Mouse (Mus musculus) adrenal gland, postnatal 10 days (tissue): ENCODE results near the gene Stra6. TPM values are rescaled to one million over a fixed set of nuclear protein-coding genes. Genes with fewer than 3 reads are reported as not detected.

Experiments used
- total RNA-seq, 2 experiments: library from RNA; stranded (reverse); gene quantifications; 2 replicates each; pipeline ENCODE4 v1.2.3; 2021

Gene Stra6
- total RNA-seq, 2 experiments from 2014 or later, result 1.1 to 1.3 TPM

Other genes with a start within 250 kb of the Stra6 start
- 1 to 10 TPM; 3.3 to 4.4 TPM for gene Arid3b, start 227.0 kb upstream of the Stra6 start, total RNA-seq
- gene Ubl7, start 152.8 kb upstream of the Stra6 start, total RNA-seq, result 10 to 100 TPM; 71.2 to 74.8 TPM
- 10 to 100 TPM; 18.0 to 19.8 TPM for gene Sema7a, start 123.7 kb upstream of the Stra6 start, total RNA-seq
- 1,000 to 10,000 TPM; 1,564 to 1,873 TPM for gene Cyp11a1, start 57.4 kb upstream of the Stra6 start, total RNA-seq
- under 1 TPM in 1 of 2 experiments, not detected in 1; 0.12 TPM for gene Ccdc33, start 55.0 kb downstream of the Stra6 start, total RNA-seq
- 10 to 100 TPM; 46.5 to 47.1 TPM for gene Islr, start 140.5 kb downstream of the Stra6 start, total RNA-seq
- gene Islr2, start 140.5 kb downstream of the Stra6 start, total RNA-seq, result 10 to 100 TPM in 1 of 2 experiments, 1 to 10 TPM in 1; 5.0 to 11.0 TPM
- gene Pml, start 186.0 kb downstream of the Stra6 start, total RNA-seq, result 10 to 100 TPM; 21.8 to 25.6 TPM
- 10 to 100 TPM; 14.6 to 22.4 TPM for gene Stoml1, start 189.4 kb downstream of the Stra6 start, total RNA-seq
- gene Loxl1, start 249.4 kb downstream of the Stra6 start, total RNA-seq, result 10 to 100 TPM; 49.1 to 49.2 TPM